Mouse (Mus musculus) kidney, postnatal 4 days (tissue): ENCODE measurements around the gene Dnajb9.
A peak's percentile ranks its signal among the peaks of the same experiment; 100 is the strongest.
"Not testable (repeated sequence)": the region's sequence is repeated elsewhere in the genome, so short reads cannot be mapped to it uniquely, and the experiment has no call there.

Experiments used
- DNase-seq, 2 experiments: peaks; one replicate each; pipeline ENCODE4 v3.0.0; 2021; ENCODE audit warnings: mixed read lengths in 2 of 2

The Dnajb9 gene

GRCm38 (mm10) chr12:44209824-44210752, at the start of gene Dnajb9:
TSS of gene Dnajb9 (minus strand) at chr12:44210326.
- peak; percentile 99 to 100 for DNase-seq

GRCm38 (mm10) chr12:44248309-44248977, 38.3 kb upstream of the Dnajb9 start:
- DNase-seq: no peak

GRCm38 (mm10) chr12:44245739-44246138, 35.6 kb upstream of the Dnajb9 start:
- DNase-seq: no peak

GRCm38 (mm10) chr12:44242407-44242806, 32.3 kb upstream of the Dnajb9 start:
- DNase-seq: no peak

- DNase-seq: peak in 1 of 2 experiments; percentile 11
These were observed 31.0 kb upstream of the Dnajb9 start for GRCm38 (mm10) chr12:44241090-44241489.

- no peak for DNase-seq
These were observed 14.5 kb upstream of the Dnajb9 start for GRCm38 (mm10) chr12:44224650-44225049.

- no peak for DNase-seq
These were observed 12.9 kb upstream of the Dnajb9 start for GRCm38 (mm10) chr12:44223044-44223443.

- peak; percentile 44 to 52 for DNase-seq
These were observed 11.7 kb upstream of the Dnajb9 start for GRCm38 (mm10) chr12:44221651-44222356.

GRCm38 (mm10) chr12:44221070-44221469, 10.9 kb upstream of the Dnajb9 start, which contains the start of gene Pnpla8:
TSS of gene Pnpla8 (plus strand) at chr12:44221370.
- not testable (repeated sequence) for DNase-seq

GRCm38 (mm10) chr12:44211555-44211954, 1.4 kb upstream of the Dnajb9 start:
- DNase-seq: no peak

GRCm38 (mm10) chr12:44209141-44209823, 844 bp downstream of the Dnajb9 start:
- peak; percentile 59 to 75 for DNase-seq

- DNase-seq: no peak
These were observed 12.1 kb downstream of the Dnajb9 start for GRCm38 (mm10) chr12:44197873-44198525.

- peak; percentile 56 to 61 for DNase-seq
These were observed 28.8 kb downstream of the Dnajb9 start for GRCm38 (mm10) chr12:44181081-44181982.

GRCm38 (mm10) chr12:44177038-44177355, 33.1 kb downstream of the Dnajb9 start:
- no peak for DNase-seq

GRCm38 (mm10) chr12:44176331-44177037, 33.6 kb downstream of the Dnajb9 start:
- DNase-seq: peak; percentile 4 to 22

GRCm38 (mm10) chr12:44166949-44167348, 43.2 kb downstream of the Dnajb9 start:
- no peak for DNase-seq

GRCm38 (mm10) chr12:44159349-44159748, 50.8 kb downstream of the Dnajb9 start:
- no peak for DNase-seq
